Mouse (Mus musculus) thymus, postnatal 4 days (tissue): ENCODE data around the gene Flot2.
A peak's percentile ranks its signal among the peaks of the same experiment; 100 is the strongest.

Experiments used
- DNase-seq: peaks from one replicate; pipeline ENCODE4 v3.0.0; 2021

Flot2 gene

GRCm38 (mm10) chr11:78065906-78066305, 28.2 kb downstream of the Flot2 start:
- no peak for DNase-seq

DNA sequence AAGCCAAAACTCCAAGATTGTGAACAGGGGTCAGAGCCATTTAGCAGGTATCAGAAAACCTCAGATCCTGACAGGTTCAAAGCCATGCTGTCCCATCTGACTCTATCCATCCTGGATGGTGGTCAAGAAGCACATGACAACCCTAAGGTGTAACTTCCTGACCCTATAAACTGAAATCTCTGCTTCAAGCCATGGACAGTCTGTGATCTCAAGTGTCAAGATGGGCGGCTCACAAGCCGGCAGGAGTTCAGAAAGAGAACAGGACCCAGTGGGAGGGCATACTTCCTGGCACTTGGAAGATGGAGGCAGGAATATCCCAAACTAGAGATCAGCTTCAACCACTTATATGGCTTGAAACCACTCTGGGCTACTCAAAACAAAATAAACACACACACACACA, 28.9 kb downstream of the Flot2 start:
- DNase-seq: no peak

DNA sequence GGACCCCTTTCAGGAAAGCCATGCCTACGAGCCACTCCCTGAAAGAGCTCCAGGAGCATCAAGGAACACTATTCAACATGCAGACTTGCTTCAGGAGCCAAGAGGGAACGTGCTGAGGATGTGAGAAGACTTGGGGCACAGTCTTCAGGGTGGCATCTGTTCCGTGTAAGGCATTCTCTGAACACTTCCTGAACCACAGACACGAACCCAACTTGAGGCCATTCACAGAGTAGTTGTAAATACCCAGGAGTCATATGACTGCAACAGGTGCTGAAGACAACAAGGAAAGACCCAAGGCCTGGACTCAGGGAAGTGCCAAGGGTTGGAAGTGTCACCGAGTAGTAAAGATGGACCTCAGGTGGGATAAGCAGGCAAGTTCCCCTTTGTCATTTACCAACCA, 29.8 kb downstream of the Flot2 start:
- DNase-seq: no peak

- DNase-seq: no peak
Measured at GRCm38 (mm10) chr11:78069130-78069529, 31.4 kb downstream of the Flot2 start.

- no peak for DNase-seq
Measured at GRCm38 (mm10) chr11:78069646-78070045, 31.9 kb downstream of the Flot2 start.

- DNase-seq: no peak
Measured at GRCm38 (mm10) chr11:78071938-78072337, 34.2 kb downstream of the Flot2 start.

DNA sequence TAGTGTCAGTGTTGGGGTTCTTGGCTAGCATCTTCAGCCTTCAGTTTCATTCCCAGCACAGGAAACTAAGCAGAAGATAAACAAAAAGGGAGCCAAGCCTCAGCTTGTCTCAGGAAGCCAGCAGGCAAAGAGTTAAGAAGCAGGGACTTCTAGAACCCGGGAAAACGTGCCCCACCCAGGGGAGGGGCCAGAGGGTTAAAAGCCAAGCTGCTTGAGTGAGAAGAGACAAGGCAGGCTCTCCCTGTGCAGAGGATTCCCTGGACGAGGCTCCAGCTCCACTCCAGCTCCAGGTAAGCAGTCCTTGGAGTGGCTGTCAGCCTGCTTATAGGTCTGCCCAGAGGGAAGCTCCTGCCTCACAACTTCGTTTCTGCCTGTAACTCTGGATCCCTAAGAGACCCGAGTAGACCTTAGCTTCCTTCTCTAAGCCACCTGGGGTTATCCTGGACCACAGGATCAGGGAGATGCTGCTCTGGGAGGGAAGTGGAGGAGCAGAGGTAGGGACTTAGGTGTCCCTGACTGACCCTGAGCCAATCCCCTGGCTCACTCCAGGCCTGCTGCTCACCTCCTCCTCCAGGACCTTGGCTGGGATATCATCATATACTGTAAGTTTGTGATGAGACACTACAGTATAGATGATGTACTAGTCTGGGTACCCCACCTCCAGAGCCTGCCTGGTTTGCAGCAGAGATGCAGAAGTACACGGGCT, 34.8 kb downstream of the Flot2 start:
- no peak for DNase-seq

DNA sequence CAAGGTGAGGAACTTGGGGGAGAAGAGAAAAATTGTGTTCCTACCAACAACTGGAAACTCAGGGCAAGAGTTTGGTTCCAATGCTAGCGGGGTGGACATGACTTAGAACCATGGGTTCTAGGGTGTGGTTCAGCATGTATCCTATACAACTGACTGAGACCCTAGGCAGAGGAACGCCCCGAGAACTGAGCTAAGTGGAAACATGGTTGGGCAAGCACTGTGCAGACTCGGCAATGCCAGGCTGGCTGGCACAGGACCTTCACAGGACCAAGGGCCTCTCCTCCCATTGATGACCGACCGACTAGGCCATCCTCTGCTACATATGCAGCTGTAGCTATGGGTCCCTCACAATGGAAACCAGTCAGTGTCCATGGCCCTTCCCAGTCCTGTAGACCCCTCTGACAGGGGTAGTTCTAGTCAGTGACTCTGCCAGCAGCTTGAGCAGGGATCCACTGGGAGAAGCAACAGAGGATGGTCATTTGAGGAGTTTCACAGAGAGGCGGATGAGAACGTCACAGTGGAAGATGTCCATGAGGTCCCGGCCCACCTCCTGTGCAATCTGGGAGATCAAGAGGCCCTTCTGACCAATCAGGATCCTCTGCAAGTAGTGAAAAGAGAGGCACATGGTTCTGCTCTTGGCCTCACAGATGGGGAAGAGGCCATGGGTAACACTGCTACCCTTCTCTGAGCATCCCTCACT, 36.0 kb downstream of the Flot2 start:
- DNase-seq: no peak

DNA sequence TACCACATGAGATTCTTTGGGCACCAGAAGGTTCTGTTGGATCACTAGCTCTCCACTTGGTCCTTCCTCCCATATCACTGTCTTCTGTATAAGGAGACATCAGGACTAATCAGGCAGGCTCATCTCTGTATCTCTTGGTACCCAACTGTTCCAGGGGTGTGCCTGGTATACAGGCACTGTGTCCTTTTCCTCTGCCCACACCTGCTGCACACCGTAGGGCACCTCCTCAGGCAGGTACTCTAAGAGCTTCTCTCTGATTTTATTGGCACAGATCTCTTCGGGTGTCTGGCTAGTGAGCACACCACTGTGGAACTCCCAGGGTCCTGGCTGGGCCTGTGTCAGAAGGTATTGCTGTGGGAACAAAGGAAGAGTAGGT, 36.5 kb downstream of the Flot2 start:
- no peak for DNase-seq

GRCm38 (mm10) chr11:78074666-78075065, 36.9 kb downstream of the Flot2 start:
- no peak for DNase-seq

GRCm38 (mm10) chr11:78079961-78080921, 42.5 kb downstream of the Flot2 start, which contains the start of gene Eral1:
Gene Eral1, minus strand, starts transcription at chr11:78080383.
- peak; percentile 81 for DNase-seq

DNA sequence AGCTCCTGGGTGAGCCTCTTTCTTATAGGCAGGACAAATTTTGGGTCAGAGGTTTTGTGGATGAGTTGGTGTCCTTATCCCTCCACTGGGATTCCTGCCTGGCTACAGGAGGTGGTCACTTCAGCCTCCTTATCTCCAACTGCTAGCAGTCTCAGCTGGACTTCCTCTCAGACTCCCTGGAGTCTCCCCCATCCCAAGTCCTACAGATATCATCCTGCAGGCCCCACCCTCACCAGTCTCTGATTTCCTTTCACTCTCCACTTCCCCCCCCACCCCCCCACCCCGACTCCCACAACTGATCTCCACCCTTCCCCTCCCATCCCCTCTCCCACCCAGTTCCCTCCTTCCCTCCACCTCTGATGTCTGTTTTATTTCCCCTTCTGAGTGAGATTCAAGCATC, 45.9 kb downstream of the Flot2 start:
- no peak for DNase-seq

GRCm38 (mm10) chr11:78086925-78087479, 49.3 kb downstream of the Flot2 start:
- no peak for DNase-seq

GRCm38 (mm10) chr11:78087756-78088281, 50.1 kb downstream of the Flot2 start:
- DNase-seq: no peak

GRCm38 (mm10) chr11:78094137-78094503, 56.4 kb downstream of the Flot2 start:
- DNase-seq: no peak

- peak; percentile 93 for DNase-seq
Measured at GRCm38 (mm10) chr11:78094504-78095143, 56.9 kb downstream of the Flot2 start, which contains the start of gene Fam222b. Gene Fam222b, plus strand, starts transcription at chr11:78094660.

- no peak for DNase-seq
Measured at GRCm38 (mm10) chr11:78095144-78095516, 57.4 kb downstream of the Flot2 start.

DNA sequence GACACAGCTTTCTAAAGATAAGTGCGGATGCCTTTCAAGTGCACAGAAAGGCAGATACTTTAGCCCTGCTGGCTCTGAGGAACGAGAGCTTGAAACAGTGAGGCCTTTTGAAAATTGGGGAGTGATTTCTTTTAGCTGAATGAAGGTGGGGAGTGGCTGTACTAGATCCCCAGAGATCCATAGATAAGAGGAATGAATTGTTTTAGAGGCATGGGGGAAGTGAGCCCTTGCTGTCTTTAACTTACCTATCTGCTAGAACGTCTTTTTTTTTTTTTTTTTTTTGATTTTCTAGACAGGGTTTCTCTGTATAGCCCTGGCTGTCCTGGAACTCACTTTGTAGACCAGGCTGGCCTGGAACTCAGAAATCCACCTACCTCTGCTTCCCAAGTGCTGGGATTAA, 59.3 kb downstream of the Flot2 start:
- DNase-seq: no peak

DNA sequence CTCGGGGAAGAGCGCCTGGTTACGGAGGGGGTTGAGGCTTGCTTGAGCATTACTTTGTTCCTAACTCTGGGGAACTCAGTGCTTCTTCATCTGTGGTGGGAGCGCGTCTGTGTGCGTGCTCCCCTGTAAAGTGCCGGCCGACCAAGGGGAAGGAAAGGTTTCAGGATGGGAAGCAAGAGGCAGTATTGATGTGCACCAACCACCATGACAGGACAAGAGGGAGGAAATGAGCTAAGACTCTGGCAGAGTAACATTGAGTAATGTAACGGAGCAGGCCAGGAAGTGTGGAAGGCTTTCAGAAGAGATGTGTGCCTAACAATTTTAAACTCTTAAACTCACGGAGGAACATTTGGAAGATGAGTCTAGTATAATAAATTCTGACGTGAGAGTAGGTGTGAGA, 63.0 kb downstream of the Flot2 start:
- no peak for DNase-seq

- no peak for DNase-seq
Measured at GRCm38 (mm10) chr11:78102142-78102541, 64.4 kb downstream of the Flot2 start.

DNA sequence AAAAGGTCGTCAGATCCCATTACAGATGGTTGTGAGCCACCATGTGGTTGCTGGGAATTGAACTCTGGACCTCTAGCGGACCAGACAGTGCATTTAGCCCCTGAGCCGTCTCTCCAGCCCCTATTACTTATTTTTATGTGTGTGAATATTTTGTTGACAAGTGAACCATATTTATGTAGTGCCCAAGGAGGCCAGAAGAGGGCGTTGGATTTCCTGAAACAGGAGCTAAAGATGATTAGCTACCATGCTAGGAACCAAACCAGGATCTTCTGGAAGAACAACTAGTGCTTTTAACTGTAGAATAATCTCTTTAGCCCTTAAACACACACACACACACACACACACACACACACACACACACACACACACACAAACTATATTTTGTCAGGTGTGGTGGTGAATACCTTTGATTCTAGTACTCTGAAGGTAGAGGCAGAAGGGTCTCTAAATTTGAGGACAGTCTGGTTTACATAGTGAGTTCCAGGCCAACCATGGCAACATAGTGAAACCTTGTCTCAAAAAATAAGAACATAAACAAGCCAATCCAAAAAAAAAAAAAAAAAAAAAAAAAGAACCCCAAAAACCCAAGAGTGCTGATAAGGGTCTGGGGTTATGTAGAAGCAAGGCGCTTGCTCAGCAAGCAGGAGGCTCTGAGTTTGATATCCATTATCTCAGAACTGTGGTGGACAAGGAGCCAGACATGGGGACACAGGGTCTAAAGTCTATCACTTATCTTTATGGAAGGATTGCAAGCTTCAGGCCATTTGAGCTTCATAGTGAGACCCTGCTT, 65.4 kb downstream of the Flot2 start:
- DNase-seq: peak; percentile 34

DNA sequence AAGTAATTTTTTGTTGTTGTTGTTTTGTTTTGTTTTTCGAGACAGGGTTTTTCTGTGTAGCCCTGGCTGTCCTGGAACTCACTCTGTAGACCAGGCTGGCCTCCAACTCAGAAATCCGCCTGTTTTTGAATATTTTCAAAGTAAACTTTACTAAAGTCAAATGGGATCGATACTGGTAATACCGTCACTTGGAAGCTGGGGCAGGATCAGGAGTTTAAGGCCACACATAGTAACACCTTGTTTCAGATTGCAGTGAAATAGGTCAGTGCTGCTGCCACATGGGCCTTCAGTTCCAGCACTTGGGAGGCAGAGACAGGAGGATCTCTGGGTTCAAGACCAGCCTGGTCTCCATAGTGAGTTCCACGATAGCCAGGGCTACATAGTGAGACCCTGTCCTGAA, 66.8 kb downstream of the Flot2 start:
- no peak for DNase-seq
